Mouse (Mus musculus): ENCODE data around the gene Gm28048. TPM values are rescaled to one million over a fixed set of nuclear protein-coding genes. Genes with fewer than 3 reads are reported as not detected.

The Gm28048 gene
- polyA plus RNA-seq, 1 experiment from 2014 or later: 6.9 TPM

DNA sequence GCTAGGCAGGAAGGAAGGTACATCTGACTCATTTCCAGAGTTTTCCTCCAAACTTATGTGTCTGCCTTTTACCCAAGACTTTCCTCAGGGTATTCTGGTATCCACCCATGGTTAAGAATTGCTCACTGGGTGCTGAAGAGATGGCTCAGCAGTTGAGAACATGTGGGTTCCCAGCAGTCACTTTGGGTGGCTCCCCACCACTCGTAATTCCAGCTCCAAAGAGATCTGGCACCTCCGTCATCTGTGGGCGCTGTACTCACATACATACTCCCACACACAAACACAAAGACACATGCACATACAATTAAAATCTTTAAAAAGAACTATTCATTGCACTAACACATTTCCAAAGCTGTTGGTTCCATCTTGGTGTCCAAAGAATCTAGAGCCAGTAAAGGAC lies 92.7 kb downstream of the Gm28048 start:
- Histone ChIP-seq H3K9ac (ENCODE audit: low read length) (no peak overlapping the region), H3K27ac (replicated peaks; ENCODE audit: low read depth, low read length) (no peak overlapping the region), H3K27me3 (ENCODE audit: control insufficient read depth, insufficient read depth, low read length) (no peaks in the 10 kb centered on the region), H3K4me1 (ENCODE audit: control insufficient read depth, insufficient read depth, low read length) (no peaks in the 10 kb centered on the region), H3K4me2 (ENCODE audit: low read depth, severe bottlenecking) (no peak overlapping the region), H3K4me3 (ENCODE audit: low read depth, low read length) (no peak overlapping the region), H3K9me3 (ENCODE audit: control insufficient read depth, low read length) (no peaks in the 10 kb centered on the region), H3K36me3 (ENCODE audit: control insufficient read depth, insufficient read depth, low read length) (no peaks in the 10 kb centered on the region)
- ATAC-seq (ENCODE audit: insufficient number of reproducible peaks, low FRiP score, low TSS enrichment, low read depth): no peak
- DNase-seq (ENCODE audit: low spot score): no peak
- 92% methylated on average over 3 of the region's 3 CpGs for WGBS

DNA sequence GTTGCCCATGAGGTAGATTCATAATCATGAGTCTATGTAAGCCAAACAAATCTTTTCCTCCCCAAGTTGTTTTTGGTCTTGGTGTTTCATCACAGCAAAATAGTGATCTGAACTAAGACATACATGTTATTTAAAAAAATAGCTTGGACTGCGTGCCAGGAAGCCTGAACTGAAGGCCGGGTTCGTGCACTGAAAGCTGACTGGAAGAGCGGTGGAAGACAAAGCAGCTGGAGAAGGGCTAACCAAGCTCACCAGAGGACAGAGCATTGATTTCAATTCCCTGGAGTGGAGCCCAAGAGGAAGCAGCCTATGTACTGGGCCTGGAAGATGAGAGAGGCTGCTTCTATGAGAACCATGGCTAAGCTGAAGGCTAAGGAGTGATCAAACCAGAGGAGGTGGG lies 94.9 kb downstream of the Gm28048 start:
- ATAC-seq (ENCODE audit: insufficient number of reproducible peaks, low FRiP score, low TSS enrichment, low read depth): no peak
- Histone ChIP-seq H3K9ac (ENCODE audit: low read length) (no peak overlapping the region), H3K36me3 (ENCODE audit: control insufficient read depth, insufficient read depth, low read length) (no peaks in the 10 kb centered on the region), H3K4me3 (ENCODE audit: low read depth, low read length) (no peak overlapping the region), H3K4me2 (ENCODE audit: low read depth, severe bottlenecking) (no peak overlapping the region), H3K27ac (replicated peaks; ENCODE audit: low read depth, low read length) (no peak overlapping the region), H3K27me3 (ENCODE audit: control insufficient read depth, insufficient read depth, low read length) (no peaks in the 10 kb centered on the region), H3K9me3 (ENCODE audit: control insufficient read depth, low read length) (no peaks in the 10 kb centered on the region), H3K4me1 (ENCODE audit: control insufficient read depth, insufficient read depth, low read length) (no peaks in the 10 kb centered on the region)
- 95% methylated on average over 4 of the region's 4 CpGs for WGBS
- no peak for DNase-seq (ENCODE audit: low spot score)

DNA sequence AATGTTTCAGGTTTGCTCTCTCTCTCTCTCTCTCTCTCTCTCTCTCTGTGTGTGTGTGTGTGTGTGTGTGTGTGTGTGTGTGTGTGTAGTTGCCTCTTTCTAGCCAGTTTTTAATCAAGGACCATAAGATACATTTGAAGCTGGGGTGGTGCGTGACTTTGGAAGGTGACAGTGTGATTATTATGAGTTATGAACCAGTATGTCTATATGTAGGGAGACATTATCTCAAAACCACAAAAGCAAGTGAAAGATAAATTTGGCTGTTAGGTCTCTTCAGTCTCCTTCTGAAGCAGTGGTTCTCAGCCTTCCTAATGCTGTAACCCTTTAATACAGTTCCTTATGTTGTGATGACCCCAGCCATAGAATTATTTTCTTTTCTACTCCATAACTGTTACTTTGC lies 96.5 kb downstream of the Gm28048 start:
- Histone ChIP-seq H3K36me3 (ENCODE audit: control insufficient read depth, insufficient read depth, low read length) (no peaks in the 10 kb centered on the region), H3K27me3 (ENCODE audit: control insufficient read depth, insufficient read depth, low read length) (no peaks in the 10 kb centered on the region), H3K4me1 (ENCODE audit: control insufficient read depth, insufficient read depth, low read length) (no peaks in the 10 kb centered on the region), H3K4me2 (ENCODE audit: low read depth, severe bottlenecking) (no peak overlapping the region), H3K4me3 (ENCODE audit: low read depth, low read length) (no peak overlapping the region), H3K9ac (ENCODE audit: low read length) (no peak overlapping the region), H3K27ac (replicated peaks; ENCODE audit: low read depth, low read length) (no peak overlapping the region), H3K9me3 (ENCODE audit: control insufficient read depth, low read length) (no peaks in the 10 kb centered on the region)
- 91% methylated on average over 1 of the region's 1 CpGs for WGBS
- DNase-seq (ENCODE audit: low spot score) (no peak), ATAC-seq (ENCODE audit: insufficient number of reproducible peaks, low FRiP score, low TSS enrichment, low read depth) (no peak)

DNA sequence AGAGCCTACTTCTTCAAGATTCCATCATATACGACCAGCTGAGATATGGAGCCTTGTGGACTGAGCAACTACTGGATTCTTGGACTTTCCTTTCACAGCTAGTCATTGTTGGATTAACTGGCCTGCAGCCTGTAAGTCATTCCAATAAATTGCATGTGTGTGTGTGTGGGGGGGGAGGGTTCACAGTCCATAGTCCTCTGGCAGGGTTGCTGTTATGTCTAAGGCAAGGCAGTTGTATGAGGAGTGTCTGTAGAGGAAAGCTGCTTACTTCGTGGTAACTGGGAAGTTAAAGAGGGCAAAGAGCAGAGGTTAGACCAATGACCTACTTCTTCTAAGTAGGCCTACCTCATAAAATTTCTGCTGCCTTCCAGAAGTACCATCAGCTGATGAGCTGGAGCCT lies 98.2 kb downstream of the Gm28048 start:
- no peak for DNase-seq (ENCODE audit: low spot score)

DNA sequence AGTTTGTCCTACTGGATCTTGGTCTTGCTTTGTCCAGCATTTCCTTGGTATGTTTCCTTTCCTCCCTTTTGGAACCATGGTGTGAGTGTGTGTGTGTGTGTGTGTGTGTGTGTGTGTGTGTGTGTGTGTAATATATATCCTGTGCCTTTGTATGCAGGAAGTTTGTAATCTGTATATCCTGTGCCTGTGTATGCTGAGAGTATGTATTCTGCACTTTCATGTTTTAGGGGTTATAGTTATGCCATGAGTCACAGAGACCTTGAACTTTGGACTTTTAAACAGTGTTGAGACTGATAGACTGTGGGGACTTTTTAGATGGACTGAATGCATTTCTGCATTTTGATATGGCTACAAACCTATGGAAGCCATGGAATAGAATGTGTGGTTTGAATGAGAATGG lies 99.0 kb downstream of the Gm28048 start:
- no peak overlapping the region for H3K27ac ChIP-seq (replicated peaks; ENCODE audit: low read depth, low read length)

More for the DNA sequence above, 98.2 kb downstream of the Gm28048 start:
- H3K27me3 ChIP-seq (ENCODE audit: control insufficient read depth, insufficient read depth, low read length): no peaks in the 10 kb centered on the region
- WGBS: 79% methylated on average over 2 of the region's 2 CpGs
- H3K9ac ChIP-seq (ENCODE audit: low read length): no peak overlapping the region
- H3K4me1 ChIP-seq (ENCODE audit: control insufficient read depth, insufficient read depth, low read length): no peaks in the 10 kb centered on the region
- no peak overlapping the region for H3K4me3 ChIP-seq (ENCODE audit: low read depth, low read length)
- no peak for ATAC-seq (ENCODE audit: insufficient number of reproducible peaks, low FRiP score, low TSS enrichment, low read depth)
- no peaks in the 10 kb centered on the region for H3K36me3 ChIP-seq (ENCODE audit: control insufficient read depth, insufficient read depth, low read length)
- no peak overlapping the region for H3K4me2 ChIP-seq (ENCODE audit: low read depth, severe bottlenecking)
- no peak overlapping the region for H3K27ac ChIP-seq (replicated peaks; ENCODE audit: low read depth, low read length)
- H3K9me3 ChIP-seq (ENCODE audit: control insufficient read depth, low read length): no peaks in the 10 kb centered on the region

DNA sequence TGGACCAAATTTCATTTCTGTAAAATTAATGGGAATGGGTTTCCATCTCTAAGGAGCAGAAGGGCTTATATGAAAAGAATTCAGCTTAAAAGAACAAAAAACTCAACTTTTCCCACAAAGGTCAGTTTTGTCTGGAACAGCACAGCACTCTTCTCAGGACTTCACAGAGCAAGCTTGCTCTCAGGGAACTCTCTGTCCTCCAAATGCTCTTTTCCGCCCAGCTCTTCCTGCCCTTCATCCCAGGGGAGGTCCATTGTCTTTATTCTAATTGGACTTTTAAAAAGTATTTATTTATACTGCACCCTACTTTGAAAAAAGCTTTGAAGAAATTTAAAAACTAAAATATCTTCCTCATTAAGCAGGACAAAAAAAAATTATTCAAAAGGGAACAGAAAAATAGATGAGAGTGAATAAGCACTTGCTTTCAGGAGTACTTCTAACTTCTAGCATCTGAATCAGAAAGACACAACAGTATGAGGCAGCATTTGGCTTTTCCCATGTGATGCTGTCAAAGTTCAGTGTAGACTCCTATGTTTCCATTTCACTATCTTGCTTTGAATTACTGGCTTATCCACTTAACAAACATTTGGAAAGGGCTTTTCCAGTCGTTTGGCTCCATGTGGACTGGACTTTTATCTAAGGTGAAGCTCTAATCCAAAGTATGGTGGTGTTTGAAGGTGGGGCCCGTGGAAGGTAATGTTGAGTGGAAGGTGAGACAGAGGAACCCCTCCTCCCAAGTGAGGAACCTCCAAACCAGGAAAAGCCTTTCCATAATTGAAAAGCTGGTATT lies 101.3 kb downstream of the Gm28048 start:
- Histone ChIP-seq H3K9me3 (ENCODE audit: control insufficient read depth, low read length) (no peaks in the 10 kb centered on the region), H3K4me1 (ENCODE audit: control insufficient read depth, insufficient read depth, low read length) (no peaks in the 10 kb centered on the region), H3K9ac (ENCODE audit: low read length) (no peak overlapping the region), H3K36me3 (ENCODE audit: control insufficient read depth, insufficient read depth, low read length) (no peaks in the 10 kb centered on the region), H3K4me2 (ENCODE audit: low read depth, severe bottlenecking) (no peak overlapping the region), H3K4me3 (ENCODE audit: low read depth, low read length) (no peak overlapping the region), H3K27ac (replicated peaks; ENCODE audit: low read depth, low read length) (no peak overlapping the region), H3K27me3 (ENCODE audit: control insufficient read depth, insufficient read depth, low read length) (no peaks in the 10 kb centered on the region)
- DNase-seq (ENCODE audit: low spot score) (no peak), ATAC-seq (ENCODE audit: insufficient number of reproducible peaks, low FRiP score, low TSS enrichment, low read depth) (no peak)
- WGBS: 71% methylated on average over 3 of the region's 3 CpGs

More for the DNA sequence above, 99.0 kb downstream of the Gm28048 start:
- no peak overlapping the region for H3K4me3 ChIP-seq (ENCODE audit: low read depth, low read length)
- no peaks in the 10 kb centered on the region for H3K36me3 ChIP-seq (ENCODE audit: control insufficient read depth, insufficient read depth, low read length)
- DNase-seq (ENCODE audit: low spot score) (no peak), ATAC-seq (ENCODE audit: insufficient number of reproducible peaks, low FRiP score, low TSS enrichment, low read depth) (no peak)
- H3K4me2 ChIP-seq (ENCODE audit: low read depth, severe bottlenecking): no peak overlapping the region
- no peaks in the 10 kb centered on the region for H3K9me3 ChIP-seq (ENCODE audit: control insufficient read depth, low read length)
- H3K9ac ChIP-seq (ENCODE audit: low read length): no peak overlapping the region
- no peaks in the 10 kb centered on the region for H3K27me3 ChIP-seq (ENCODE audit: control insufficient read depth, insufficient read depth, low read length)
- H3K4me1 ChIP-seq (ENCODE audit: control insufficient read depth, insufficient read depth, low read length): no peaks in the 10 kb centered on the region

DNA sequence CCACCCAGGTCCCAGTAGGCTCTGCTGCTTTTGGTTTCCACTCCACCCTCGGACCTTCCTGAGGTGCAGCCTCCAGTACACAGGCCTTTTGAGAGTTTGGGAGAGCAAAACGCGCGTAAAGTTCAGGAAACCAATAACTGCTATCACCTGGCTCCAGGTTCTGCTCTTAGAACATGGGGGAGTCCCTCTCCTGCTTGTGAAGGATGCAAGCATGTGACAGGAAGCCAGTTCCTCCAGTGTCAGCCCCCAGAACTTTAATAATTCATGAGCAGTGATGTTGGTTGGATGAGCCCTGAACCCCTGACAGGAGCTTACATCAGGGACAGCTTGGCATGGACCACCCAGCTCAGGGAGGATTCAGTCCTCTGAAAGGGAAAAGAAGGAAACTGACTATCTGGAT lies 102.2 kb downstream of the Gm28048 start:
- ATAC-seq (ENCODE audit: insufficient number of reproducible peaks, low FRiP score, low TSS enrichment, low read depth) (no peak), DNase-seq (ENCODE audit: low spot score) (no peak)
- 85% methylated on average over 4 of the region's 4 CpGs for WGBS
- Histone ChIP-seq H3K27ac (replicated peaks; ENCODE audit: low read depth, low read length) (no peak overlapping the region), H3K4me3 (ENCODE audit: low read depth, low read length) (no peak overlapping the region), H3K9ac (ENCODE audit: low read length) (no peak overlapping the region), H3K27me3 (ENCODE audit: control insufficient read depth, insufficient read depth, low read length) (no peaks in the 10 kb centered on the region), H3K36me3 (ENCODE audit: control insufficient read depth, insufficient read depth, low read length) (no peaks in the 10 kb centered on the region), H3K4me1 (ENCODE audit: control insufficient read depth, insufficient read depth, low read length) (no peaks in the 10 kb centered on the region), H3K9me3 (ENCODE audit: control insufficient read depth, low read length) (no peaks in the 10 kb centered on the region), H3K4me2 (ENCODE audit: low read depth, severe bottlenecking) (no peak overlapping the region)

DNA sequence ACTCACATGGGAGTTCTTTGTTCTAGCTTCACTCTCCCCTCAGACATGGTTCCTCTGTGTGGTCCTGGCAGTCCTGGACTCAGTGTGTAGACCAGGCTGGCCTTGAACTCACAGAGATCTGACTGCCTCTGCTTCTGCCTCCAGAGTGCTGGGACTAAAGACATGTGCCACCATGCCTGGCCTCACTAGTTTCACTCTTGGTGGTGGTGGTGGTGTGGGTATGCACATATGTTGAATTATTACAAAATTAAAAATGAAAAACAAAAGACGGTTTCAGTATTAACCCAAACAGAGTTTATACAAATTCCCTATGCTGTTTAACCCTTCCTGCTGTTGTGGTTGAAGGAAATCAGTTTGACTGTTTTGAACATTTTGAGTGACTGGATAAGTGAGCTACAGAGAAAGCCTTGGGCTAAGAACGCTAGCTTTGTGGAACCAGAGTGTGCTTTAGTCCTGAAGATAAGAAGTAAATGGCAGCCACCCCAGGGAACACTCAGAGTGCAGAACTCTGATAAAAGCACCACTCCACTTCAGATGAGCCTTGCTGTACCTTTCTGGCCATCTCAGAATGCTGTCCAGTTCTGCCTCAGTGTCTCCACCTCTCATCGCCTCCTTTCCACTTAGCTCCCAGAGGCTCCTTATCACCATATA lies 105.1 kb downstream of the Gm28048 start:
- Histone ChIP-seq H3K9me3 (ENCODE audit: control insufficient read depth, low read length) (no peaks in the 10 kb centered on the region), H3K4me1 (ENCODE audit: control insufficient read depth, insufficient read depth, low read length) (0 out of 2 replicates have a peak, but pooled peaks cover 3% of the 10 kb centered on the region), H3K4me3 (ENCODE audit: low read depth, low read length) (no peak overlapping the region), H3K9ac (ENCODE audit: low read length) (no peak overlapping the region), H3K27ac (replicated peaks; ENCODE audit: low read depth, low read length) (no peak overlapping the region), H3K4me2 (ENCODE audit: low read depth, severe bottlenecking) (no peak overlapping the region), H3K27me3 (ENCODE audit: control insufficient read depth, insufficient read depth, low read length) (no peaks in the 10 kb centered on the region), H3K36me3 (ENCODE audit: control insufficient read depth, insufficient read depth, low read length) (no peaks in the 10 kb centered on the region)
- WGBS: 94% methylated on average over 3 of the region's 3 CpGs
- DNase-seq (ENCODE audit: low spot score): no peak
- no peak for ATAC-seq (ENCODE audit: insufficient number of reproducible peaks, low FRiP score, low TSS enrichment, low read depth)

Measured in limb, embryonic 11.5 days (tissue).